Mouse (Mus musculus) layer of hippocampus, adult 8-10 months (tissue): ENCODE data around the gene Tdrd5. TPM values are rescaled to one million over a fixed set of nuclear protein-coding genes. Genes with fewer than 3 reads are reported as not detected.
"Not testable (repeated sequence)": the region's sequence is repeated elsewhere in the genome, so short reads cannot be mapped to it uniquely, and the experiment has no call there.

Experiments used
- DNase-seq, 2 experiments: peaks; one replicate each; pipeline ENCODE4 v3.0.0; 2022; ENCODE audit warnings: low spot score in 2 of 2
- total RNA-seq, 4 experiments: library from RNA; stranded (reverse); gene quantifications; 2 replicates each; pipeline ENCODE4 v1.2.4; 2022

Tdrd5 gene
- total RNA-seq, 4 experiments from 2014 or later = 5.8 to 6.8 (median 6.4) TPM

DNA sequence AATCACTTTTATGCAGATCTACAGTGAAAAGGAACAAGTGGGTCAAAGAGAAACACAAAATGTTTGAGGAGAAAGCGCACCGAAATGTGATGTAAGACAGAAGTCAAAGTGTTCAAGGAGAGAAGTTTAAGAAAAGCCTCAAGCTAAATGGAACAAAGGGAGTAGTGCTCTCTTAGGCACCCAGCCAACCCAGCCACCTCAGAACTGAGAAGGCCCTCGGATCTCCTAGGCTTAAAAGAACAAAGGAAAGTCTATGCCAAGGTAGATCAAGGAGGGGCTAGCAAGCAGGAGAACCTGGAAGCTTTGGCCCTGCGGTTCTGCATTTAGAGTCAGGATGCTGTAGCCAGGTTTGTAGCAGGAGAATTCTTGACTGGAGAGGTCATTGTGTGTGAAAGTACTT lies 48.6 kb downstream of the Tdrd5 start:
- DNase-seq = no peak

DNA sequence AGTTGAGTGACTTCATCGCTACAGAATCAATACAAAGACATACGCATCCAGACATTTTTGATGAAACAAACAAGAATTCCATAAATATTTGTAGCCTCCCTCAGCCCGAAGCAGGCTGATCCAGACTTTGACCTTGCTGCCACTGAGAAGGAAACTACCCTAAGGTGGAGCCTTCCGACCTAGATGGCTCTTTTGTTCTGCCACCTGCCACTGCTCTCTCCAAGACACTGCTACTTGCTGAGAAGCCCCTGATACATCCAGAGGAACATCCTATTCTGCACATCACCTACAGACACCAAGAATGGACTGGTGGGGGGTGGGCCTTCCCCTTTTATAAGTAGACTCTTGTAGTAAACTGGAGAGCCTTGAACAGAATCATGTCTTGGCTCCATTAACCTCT lies 52.4 kb downstream of the Tdrd5 start:
- not testable (repeated sequence) for DNase-seq

DNA sequence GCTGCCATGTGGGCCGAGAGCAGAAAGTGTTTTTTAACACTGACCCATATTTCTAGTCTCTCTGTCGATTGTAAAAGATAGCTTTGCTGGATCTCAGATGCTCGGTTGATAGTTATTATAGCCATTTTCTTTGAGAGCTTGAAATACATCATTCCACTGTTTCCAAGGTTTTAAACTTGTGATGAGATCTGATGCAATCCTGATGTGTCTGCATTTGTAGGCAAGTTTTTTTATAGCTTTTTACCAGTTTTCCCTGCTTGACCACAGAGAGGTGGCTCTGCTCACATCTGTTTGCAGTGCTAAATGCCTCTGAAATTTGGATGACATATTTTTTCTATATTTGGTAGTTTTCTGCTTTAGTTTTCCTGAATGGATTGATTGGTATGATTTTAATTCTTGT lies 55.6 kb downstream of the Tdrd5 start:
- DNase-seq = no peak

DNA sequence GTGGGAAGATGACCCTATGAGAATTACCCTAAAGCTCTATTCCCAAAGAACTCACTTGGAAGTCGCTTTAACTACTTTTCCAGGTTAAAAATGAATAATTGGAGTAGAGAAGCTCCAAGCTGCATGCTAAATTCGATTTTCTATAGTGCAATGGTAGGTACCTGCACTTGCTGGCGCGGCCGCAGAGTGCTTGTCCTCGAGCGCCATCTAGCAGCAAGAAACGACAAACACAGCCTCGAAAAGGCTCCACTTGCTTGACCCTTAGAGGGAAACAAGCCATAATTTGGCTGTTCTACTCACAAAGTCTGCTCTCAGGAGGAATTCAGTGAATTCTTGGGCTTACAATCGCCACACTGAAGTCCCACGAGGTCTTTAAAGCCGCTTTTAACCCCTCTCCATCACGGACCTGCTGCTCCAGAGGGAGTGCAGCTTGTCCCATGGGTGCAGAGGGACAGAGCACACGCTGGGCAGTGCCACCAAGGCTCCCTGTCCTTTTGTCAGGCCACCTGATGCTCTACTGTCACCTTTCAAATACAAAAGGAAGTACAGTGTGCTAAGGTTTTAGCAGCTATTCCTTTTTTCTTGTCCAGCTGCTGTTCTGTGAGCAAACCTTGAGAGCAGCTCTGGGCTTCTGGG lies 61.6 kb downstream of the Tdrd5 start:
- peak in 1 of 2 experiments; percentile 38 for DNase-seq

DNA sequence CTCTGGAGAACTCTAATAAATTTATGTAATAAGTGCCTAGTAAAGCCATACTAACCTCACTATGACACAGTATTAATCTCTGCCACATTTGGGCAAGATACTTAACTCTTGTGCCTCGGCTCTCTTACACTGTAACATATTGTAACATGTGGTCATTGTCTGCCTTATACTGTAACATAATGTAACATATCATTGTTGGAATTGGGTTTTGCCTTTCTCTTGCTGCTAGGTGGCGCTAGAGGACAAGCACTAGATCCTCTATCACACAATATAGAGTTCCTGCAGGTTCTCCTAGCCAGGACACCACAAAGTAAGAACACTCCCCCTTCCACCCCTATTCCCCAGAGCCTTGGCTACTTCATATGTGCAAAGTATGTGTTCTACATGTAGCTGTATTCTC lies 62.4 kb downstream of the Tdrd5 start:
- peak in 1 of 2 experiments; percentile 18 for DNase-seq

DNA sequence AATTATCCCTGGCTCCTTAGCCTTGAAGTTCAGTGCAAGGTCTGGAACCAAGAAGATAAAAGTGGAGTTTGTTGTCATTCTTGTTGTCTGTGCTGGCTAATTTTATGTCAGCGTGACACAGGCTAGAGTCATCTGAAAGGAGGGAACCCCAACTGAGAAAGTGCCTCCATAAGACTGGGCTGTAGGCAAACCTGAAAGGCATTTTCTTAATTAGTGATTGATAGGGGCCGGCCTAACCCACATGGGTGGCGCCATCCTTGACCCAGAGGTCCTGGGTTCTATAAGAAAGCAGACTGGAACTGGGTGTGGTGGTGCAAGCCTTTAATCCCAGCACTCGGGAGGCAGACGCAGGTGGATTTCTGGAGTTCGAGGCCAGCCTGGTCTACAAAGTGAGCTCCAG lies 72.3 kb downstream of the Tdrd5 start:
- no peak for DNase-seq

DNA sequence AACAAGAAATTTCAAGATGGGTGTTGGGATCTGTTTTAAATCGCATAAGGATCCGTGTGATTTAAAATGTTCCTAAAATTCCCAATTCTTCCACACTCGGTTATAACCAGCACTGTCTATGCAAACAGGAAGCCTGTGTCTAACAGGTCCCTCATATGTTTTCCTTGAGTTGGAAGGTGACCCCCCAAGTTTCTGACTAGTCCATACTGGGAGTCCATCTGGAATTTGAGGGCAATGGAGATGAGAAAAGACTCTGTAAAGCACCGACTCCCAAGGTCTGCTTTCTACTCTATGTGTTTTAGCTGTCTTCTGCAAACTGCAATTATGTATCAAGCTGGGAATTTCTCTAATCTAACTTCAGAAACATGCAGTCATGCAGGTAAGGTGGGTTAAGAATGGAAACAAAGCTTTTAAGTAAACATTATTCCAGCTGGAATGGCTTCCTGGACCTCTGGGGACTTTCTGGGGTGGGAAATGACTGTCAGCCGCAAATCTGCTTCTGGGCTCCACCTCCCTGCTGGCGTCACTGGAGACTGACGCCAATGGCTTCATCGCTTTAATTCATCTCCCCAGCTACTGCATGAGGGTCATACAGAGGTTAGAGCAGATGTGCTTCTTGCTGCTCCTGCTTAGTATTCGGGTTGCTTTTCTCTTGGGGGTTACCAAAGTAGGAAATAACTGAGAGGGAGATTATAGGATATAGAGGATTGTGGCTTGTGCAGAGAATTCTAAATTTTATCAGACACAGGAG lies 73.0 kb downstream of the Tdrd5 start:
- DNase-seq = no peak

DNA sequence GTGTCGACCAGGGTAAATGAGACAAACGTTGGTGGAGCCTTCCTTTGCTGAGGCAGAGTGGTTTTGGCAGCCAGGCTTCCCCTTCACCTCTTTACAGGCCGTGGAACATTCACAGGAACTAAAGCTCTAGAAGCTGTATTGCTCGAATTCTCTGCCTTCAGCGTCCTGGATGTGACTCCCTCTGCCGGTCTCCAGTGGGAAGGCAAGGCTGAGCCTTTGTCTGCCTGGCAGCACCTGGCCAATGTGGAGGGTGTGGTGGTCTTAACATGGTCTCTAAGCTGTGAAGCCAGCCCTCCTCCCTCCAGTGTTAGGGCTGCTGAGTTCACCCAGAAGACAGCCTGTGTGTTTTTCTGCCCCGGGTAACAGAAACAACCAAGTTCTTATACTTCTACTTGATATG lies 74.0 kb downstream of the Tdrd5 start:
- peak in 1 of 2 experiments; percentile 58 for DNase-seq

DNA sequence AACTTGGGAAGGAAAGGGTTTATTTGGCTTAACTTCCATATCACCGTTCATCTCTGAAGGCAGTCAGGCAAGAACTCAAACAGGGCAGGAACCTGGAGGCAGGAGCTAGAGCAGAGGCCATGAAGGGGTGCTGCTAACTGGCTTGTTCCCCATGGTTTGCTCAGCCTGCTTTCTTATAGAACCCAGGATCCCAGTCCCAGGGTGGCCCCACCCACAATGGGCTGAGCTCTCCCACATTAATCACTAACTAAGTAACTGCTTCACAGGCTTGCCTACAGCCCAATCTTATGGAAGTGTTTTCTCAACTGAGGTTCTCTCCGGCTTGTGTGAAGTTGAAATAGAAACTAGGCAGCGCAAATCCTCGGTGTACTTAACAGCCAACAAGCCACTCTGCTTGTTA lies 74.7 kb downstream of the Tdrd5 start:
- no peak for DNase-seq

DNA sequence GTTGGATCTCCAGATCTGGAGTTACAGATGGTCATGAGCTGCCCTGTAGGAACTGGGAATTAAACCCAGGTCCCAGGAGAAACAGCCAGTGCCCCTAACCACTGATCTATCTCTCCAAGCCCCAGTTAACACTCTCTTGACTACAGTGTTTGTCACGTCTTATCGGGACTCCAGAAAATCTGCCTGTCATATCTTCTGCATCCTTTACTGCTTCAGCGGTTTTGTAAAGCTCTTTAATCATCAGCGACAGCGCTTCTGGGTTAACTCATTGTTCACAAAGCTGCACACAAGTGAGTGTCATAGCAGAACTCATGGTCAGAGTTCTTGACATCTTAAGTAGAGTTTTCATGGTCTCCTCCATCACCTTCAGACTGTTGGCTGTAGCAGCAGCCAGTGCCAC lies 76.6 kb downstream of the Tdrd5 start:
- no peak for DNase-seq

DNA sequence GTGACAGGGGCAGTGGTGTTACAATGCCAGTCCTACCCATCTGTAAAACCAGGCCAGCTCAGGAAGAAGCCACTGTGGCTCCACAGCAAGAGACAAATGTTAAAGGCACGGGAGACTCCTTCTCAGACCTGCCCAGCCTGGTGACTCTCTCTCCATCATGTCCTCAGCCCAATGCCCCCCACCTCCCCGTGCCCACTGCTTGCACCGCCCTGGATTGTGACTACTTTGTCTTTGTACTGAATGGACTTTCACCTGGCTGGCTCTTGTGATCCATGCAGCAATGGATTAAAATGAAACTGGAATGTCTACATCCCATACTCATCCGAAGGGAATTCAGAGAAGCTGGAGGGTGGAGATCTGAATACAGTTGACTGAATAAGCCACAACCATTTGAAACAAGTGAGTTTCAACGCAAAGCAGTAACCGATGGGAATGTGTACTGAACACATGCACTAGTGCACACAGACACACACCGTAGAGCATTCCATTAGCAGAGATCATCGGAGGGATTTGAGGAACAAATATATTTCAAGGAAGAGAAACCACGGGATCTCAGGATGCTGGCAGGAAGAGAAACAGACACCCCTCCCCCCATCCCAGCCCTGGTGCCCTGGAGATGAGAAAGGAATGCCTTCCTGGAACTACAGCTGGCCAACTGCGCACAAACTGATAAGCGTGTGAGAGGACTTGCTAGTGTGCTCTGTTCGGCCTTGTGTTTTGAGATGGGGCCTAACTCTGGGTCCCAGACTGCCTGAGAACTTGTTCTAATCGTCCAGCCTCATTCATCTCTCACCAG lies 81.1 kb downstream of the Tdrd5 start:
- no peak for DNase-seq

DNA sequence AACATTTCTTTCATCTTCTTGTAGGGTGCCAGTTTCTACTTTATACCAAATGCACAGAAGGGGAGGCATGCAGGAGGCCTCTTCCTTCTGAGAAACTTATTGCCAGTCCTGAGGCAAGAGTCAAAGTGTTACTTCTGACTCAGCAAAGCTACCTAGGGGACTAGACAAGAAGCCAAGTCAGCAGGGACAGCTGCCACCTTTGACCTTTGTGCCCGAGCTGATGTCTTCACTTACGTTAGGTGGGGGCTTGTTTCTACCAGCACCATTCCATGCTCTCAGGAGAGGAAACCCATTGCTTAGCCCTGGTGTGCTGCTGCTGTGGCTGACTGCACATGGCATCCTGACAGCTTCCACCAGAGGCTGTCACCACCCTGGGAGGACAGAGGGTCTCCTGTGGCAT lies 82.1 kb downstream of the Tdrd5 start:
- DNase-seq = no peak

DNA sequence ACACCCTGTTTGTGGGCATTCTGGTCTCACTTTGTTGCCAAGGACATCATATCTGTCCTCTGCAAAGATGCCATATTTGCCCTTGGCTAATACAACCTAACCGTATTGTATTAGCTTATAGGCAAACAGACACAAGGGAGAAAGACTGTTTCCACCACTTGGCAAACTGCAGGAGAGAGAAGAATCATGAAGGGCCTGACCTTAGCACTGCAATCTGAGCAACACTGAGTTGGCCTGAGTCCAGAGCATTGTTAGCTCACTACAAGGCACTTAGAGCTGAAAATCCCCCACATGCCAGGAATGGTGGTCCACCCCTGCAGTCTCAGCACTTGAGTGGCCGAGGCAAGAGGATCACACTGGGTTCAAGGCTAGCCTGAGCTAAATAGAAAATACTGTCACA lies 84.9 kb downstream of the Tdrd5 start:
- no peak for DNase-seq

DNA sequence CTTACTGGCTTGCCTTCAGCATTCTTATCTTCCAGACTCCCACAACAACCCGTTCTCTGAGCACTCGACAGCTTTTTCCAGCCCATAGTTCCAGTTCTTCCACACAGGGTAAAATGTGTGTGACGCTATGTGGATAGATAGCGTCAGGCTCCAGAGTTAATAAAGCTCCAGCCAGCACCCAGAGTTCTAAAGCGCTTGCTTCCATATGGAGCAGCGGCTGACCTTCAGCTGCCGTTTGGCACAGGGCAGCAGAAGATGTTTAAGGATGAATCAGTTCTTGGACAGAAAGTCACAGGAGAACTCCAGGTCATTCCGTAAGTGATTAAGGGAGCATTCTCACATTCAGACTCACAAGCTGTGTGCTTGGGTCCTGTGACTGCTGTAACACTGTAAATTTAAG lies 85.5 kb downstream of the Tdrd5 start:
- no peak for DNase-seq

DNA sequence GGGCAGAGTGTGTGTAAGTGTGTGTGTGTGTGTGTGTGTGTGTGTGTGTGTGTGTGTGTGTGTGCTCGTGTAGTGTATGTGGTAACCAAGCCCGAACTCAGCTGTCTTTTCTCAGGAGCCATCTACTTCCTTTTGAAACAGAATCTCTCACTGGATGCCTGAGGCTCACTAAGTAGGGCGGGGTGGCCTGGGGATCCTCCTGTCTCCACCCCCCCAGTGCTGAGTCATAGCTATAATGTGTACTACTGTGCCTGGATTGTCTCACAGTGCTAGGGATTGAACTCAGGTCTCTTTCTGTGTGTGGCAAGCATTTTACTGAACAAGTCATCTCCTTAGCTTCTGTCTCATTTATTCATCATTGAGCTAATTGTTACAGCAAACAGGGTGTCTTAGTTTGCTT lies 86.1 kb downstream of the Tdrd5 start:
- no peak for DNase-seq

DNA sequence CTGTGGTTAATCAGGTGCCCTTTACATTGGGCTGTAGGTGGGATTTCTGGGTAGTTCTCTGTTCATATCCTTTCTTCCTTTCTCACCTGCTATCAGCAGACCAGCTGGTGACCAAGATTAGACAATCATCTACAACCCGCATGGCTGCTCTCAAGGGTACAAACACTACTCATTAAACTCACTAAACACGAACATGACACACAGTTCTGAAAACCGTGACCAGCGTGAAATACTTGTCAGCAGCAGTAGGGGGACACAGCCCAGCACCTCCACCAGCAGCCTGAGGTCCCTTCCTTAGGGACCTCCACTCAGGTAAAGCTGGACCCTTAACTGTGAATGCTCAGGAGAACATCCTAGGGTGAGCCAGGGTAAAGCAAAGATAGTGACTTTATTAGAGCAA lies 87.2 kb downstream of the Tdrd5 start:
- DNase-seq = no peak

DNA sequence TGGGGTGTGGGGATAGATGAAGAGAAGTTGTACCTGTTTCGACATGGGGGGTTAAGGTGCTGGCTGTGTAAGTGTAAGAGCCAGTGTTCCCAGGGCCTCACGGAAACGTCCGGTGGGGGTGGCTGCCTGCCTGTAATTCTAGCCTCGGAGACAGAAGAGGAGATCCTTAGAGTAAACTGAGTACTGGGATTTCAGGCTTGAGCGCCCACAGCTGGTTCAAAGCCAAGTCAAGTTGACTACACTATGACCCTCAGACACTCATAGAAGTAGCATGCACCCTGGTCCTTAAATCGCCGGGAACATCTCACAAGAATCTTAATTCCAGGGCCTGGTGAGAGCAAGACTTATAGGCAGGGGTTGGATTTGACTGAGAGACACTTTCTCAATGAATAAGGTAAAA lies 88.8 kb downstream of the Tdrd5 start:
- no peak for DNase-seq

DNA sequence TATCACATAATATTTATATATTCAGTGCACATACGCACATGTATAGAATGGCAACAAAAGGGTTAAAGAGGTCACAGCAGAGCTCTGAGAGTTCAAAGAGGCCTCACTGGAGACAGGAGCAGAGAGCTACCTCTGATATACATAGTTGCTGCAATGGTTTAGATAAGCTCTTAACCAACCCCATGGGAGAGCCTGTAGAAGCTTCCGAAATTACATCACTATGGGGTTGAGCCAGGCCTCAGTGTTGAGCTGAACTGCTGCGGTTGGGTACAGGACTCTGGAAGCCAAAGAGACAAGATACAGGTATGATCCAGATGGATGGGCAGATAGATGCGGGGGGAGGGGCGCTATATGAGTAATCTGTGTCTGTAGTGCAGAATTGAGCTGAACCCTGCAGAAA lies 90.5 kb downstream of the Tdrd5 start:
- no peak for DNase-seq

DNA sequence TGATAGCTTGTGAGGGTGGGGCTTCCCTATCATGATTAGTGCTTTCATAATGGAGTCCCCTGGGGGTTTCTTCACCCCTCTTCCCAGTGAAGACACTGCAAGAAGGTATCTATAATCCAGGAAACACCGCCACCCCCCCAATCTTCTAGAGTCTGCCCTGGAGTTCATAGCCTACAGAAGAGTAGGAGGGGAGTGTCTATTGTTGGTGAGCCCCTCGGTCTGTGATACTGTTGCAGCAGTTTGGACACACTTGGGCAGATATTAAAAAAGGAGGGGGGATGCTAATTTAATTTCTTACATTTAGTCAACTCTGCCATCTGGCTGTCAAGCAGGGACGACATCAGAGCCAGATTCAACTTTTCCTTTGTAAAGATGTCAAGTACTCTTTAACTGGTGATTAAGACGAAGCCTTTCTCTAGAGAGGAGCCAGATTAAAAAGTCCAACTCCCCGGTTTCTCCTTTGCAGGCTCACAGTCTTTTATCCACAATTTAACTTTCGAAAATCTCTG lies 91.6 kb downstream of the Tdrd5 start:
- no peak for DNase-seq
